Mouse (Mus musculus) right cerebral cortex, postnatal 14 days (tissue): ENCODE data around the gene Stk19.

Experiments used
- DNase-seq: peaks from one replicate; pipeline ENCODE4 v3.0.0; 2022

The Stk19 gene

DNA sequence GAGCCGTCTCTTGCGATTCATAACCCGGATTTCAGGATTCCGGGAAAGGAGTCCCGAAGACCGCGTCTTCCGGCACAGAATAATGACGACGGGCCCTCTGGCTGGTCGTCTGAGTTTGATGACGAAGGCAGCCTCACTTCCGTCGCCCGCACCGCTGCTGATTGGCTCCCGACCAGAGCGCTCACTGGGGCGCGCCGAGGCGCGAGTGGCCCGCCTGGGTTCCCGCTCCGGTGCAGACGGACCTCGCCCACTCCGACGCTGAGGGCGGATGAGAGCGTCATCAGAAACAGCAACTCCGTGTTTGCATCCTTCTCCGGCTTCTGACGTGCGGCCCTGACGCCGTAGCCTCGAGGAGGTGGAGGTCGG lies at the start of gene Stk19, which contains the start of gene Dxo:
TSS of gene Stk19 (minus strand) at position 90 of the 366 bp plus-strand sequence.
TSS of gene Dxo (plus strand) at position 164 of the 366 bp plus-strand sequence.
- DNase-seq: peak; percentile 98

DNA sequence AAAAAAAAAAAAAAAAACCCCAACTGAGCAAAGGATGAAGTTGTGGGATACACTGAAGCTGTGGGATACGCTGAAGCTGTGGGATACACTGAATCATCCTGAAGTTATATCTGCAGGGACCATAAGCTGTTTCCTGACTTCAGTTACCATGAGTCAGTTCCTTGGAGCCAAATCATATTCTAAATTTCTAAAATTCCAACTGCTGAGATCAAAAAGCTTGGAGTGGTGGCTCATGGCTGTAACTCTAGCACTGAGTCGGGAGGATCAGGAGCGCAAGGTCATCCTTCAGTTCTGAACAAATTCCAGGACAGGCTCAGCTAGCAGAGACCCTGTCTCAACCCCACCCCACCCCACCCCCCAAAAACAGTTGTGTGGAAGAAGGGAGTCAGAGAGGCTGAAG lies 48.9 kb upstream of the Stk19 start:
- no peak for DNase-seq

DNA sequence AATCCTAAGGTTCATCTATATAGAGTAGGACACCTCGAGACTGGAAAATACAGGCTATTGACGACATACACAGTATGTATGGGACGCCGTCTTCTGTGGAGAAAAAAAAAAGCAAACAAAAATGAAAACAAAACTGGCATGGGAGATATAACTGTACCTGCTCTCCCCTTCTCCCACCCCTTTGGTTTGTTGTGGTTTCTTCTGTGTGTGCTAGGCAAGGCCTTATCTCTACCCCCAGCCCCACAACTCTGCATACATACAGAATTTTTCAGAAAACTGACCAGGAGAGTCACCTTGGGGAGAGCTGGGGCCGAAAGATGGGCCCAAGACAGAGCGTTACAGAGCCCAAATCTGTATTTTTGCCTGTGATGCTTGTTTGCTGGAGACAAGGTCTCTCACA lies 48.0 kb upstream of the Stk19 start:
- DNase-seq: no peak

DNA sequence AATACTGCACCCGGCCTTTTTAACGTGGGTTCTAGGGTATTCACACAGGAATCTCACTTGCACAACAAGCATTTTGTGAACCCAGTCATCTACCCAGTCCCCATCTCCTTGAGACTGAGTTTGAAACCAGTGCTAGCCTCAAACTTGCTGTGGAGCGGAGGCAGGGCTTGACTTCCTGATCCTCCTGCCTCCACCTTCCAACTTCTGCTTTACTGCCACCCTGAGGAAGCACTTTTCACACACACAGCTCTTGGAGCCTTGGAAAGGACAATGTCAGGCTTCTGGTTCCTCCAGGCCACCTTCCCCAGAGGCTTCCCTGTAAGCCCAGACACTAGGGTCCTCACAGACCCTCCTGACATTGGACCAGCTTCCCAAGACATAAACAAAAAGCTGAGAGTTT lies 46.6 kb upstream of the Stk19 start:
- no peak for DNase-seq

DNA sequence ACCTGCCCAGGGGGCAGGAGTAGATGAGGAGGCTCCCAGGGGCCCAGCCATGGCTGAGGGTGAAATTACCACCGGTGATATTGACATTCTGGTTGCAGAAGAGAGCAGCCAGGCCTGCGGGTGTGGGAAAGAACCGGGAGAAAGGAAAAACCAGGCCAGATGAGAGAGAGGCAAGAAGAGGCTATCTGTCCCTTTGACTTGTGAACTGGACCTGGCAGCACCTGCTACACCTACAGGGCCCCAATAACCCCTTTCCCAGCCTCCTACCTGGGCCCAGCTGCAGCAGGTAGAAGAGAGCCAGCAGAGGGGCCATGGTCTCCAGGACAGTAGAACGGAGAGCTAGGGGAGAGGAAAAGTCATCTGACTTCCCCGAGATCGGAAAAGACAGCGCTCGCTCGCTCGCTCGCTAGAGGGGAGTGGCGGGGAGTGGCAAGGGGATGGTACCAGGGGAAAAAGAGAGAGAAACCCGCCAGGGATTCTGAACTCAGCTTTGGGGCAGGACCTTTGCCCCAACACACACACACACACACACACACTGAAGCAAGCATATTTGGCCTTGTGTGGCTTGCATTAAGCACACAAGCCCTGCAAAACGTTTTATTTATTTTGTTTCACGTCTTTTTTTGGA lies 45.1 kb upstream of the Stk19 start, which contains the start of gene Gm20547:
TSS of gene Gm20547 (minus strand) at position 360 of the 628 bp plus-strand sequence.
- no peak for DNase-seq

DNA sequence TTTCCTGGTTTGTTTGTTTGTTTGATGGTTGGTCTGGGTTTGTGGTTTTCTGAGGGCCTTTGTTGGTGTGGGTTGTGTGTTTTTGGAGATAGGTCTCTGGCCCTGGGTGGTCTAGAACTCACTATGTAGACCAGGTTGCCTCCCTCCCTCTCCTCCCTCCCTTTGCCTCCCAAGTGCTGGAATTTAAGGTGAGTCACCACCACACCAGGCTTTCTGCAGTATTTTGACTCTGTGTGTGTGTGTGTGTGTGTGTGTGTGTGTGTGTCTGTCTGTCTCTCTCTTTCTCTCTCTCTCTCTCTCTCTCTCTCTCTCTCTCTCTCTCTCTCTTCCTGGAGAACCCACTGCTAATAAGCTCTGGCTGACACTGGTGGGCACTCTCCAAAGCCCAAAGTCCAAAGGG lies 44.4 kb upstream of the Stk19 start:
- DNase-seq: no peak

DNA sequence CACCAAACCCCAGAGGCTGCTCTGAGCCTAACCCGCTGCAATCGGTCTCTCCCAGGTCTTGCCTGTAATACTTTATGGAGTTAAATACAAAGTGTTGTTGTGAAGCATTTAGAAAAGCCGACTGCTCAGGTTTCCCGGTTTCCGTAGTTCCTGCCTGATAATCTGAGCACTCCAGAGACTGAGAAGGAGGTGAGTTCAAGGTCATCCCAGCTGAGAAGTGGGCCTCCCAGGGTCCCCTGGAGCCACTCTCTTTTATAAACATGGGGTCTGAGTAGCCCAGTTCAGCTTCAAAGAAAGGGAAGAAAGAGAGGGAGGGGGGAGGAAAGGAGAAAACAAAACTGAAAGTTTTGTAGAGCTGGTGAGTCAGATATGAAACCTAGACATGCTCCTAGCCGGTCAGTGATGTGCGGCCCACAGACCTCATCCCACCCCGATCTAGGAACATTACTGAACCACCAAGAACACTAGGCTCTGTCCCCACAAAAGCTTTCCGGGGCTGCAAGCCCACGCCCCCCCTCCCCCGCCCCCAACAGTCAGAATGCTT lies 42.7 kb upstream of the Stk19 start, which contains the start of gene Zbtb12:
TSS of gene Zbtb12 (plus strand) at position 148 of the 544 bp plus-strand sequence.
- DNase-seq: no peak

DNA sequence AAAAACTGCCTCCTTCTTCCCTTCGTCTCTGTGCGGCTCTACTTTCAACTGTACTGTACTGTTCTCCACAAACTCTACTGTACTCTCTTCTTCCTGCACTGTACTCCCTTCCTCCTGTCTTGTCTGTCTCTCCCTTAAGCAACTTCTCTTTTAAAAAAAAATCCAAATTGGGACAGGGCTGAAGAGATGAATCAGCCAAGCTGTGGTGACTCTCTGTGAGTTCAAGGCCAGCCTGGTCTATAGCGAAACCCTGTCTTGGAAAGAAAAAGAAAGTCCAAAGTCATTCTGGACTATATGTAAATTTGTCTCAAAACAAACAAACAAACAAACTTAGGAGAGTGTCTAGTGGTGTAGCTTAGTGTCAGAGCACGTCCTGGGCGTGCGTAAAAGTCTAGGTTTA lies 37.6 kb upstream of the Stk19 start:
- DNase-seq: no peak

DNA sequence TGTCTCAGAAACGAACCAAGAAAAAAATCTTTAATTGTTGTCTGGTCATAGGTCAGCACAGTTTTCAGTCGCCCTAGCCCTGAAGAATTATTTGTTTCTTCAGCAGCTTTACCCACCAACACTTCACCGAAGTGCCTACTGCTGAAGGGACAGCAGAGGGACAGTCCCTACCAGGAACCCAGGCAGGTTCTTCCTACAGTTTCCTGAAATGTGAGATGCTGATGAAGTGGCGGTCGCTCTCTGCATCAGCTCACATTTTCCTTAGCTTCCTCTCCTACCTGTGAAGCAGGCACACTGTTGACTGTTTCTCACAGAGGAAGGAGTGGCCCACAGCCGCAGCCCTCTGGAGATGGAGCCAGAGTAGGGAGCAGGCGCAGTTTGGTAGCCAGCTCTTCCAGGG lies 29.2 kb upstream of the Stk19 start:
- DNase-seq: no peak

DNA sequence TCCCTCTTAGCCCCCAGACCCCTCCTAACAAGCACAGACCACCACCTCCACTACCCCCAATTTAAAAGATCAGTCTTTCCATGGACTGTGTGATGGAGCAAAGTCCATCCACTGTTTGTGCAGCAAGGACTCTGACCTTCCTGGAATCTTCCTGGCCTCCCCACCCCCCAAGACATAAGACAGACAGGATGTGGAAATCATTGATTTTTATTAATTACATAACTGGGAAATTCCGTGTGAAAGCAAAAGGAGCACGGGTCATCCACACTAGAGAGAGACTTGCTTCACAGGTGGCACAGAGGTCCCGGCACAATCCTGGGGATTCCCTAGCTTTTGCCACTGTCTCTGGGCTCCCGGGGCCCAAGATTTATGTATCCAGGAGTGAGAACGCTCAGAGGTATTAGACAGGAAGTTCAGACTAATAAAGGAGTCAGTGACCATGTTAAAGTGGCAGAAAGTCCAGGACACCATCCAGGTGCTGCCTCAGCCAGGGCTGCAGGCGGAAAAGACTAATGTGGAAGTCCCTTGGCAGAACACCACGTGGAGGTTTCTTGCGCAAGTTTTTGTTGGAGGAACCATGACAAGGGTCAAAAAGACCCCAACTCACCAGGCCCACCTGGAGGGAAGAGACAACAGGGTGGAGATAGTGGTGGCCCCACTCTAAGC lies 25.8 kb upstream of the Stk19 start, which contains the start of gene Cfb:
TSS of gene Cfb (minus strand) at position 103 of the 666 bp plus-strand sequence.
- DNase-seq: no peak

DNA sequence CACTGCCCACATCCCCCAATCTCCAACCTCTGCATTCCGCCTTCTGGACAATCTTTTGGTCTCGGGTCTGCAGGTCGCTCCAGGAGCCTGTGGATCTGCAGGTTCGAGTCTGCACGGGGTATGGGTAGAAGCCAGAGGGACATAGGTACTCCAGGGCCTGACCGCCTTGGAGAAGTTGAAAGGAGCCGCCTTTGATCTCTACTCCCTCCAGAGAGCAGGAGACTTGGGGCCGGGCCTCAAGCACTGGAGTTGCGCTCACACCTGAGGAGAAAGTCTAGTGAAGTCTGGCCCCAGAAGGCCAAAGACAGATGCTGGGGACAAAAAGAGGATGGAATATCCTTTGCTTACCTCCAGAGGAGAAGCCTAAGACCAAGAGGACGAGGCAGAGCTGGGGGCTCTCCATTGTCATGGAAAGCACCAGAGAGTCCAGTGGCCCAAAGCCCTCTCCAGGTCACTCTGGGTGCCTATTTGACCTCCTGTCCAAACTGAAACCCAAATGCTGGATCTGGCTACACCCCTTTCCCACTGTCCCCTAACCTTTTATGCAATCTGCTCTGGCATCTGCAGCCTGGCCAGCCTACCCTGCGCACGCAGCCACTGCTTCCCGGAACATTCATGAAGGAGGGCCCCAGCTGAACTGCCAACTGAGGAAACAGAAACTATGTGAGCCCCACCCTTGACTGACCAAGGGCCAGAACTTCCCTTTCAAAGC lies 25.1 kb upstream of the Stk19 start:
- no peak for DNase-seq

DNA sequence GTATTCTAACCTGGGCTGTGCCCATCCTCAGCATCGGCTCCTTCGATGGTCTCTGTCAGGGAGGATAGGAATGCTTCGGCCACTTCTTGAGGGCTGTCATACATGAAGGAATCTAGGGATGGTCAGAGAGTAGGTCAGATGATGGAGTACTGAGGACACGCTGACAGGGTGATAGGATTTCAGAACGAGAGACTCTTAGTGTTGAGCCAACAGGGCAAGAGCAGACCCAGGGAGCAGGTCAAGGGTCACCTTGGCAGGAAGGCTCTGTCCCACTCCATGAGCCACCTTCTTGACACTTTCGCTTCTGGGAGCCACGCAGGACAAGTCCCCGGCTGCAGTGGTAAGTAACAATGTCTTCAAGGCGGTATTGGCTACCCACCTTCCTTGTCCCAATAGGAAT lies 23.8 kb upstream of the Stk19 start:
- no peak for DNase-seq

DNA sequence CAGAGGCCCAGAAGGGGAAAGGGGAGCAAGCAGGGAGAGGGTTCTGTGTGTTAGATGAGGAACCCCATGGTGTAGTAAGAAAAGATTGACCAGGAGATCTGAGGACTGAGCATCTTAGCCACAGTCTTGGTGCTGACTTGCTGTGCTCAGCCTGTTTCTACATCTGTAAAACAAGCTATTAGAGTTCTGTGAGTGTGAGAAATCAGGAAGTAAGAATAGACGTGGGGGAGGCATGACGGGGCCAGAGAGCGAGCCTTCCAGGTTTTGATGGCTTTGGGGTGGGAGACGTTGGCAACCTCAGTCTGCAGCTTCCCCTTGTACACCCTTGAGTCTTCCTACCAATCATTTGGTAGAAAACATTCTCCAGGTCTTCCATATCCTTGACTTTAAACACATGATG lies 21.9 kb upstream of the Stk19 start:
- no peak for DNase-seq

DNA sequence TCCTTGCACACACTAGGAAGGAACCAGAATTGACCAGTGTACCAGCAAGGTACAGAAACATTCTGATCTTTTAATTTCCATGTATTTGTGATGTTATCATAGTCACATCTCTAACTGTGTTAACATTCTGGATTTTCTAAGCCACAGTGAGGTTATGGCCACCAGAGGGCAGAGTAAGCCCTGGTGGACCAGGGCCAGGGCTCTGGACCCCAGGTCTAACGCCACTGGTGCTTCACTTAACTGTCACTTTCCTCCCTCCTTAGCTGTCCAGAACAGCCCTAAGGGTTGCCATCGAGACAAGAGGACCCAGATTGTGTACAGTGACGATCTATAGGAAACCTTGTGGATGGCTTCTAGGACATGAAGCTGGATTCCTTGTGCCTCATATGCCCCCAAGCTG lies 19.1 kb upstream of the Stk19 start:
- DNase-seq: peak; percentile 43

DNA sequence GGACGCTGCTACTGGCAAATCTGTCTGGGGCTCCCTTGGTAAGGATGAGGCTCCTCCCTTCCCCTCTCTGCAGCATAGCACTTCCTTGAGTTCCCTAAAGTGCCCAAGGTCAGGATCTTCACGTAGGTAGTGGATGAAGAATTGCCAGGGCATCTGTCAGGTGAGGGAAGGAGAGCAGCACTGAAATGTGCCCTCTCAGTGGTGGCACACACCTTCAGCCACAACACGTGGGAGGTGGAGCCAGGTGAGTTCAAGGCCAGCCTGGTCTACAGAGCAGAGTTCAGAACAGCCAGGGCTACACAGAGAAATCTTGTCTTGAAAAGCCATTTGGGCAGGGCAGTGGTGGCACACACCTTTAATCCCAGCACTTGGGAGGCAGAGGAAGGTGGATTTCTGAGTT lies 18.0 kb upstream of the Stk19 start:
- no peak for DNase-seq

DNA sequence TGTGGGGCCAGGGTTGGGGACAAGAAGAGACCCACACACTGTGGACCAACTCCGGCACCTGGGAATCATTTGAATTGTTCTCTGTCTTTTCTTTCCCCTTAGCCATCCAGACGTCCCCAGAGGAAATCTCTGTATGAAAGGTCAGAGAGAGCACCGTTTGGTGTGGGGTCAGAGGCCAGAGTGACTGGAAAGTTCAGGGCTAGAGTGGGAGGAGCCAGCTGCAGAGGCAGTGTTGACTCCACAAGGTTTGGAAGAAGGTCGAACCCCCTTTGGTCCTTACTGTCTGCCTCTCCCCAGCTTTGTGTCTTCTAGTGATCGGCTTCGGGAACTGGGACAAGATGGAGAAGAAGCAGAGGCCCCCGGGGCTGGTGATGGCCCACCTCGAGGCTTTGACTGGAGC lies 16.8 kb upstream of the Stk19 start:
- DNase-seq: no peak

DNA sequence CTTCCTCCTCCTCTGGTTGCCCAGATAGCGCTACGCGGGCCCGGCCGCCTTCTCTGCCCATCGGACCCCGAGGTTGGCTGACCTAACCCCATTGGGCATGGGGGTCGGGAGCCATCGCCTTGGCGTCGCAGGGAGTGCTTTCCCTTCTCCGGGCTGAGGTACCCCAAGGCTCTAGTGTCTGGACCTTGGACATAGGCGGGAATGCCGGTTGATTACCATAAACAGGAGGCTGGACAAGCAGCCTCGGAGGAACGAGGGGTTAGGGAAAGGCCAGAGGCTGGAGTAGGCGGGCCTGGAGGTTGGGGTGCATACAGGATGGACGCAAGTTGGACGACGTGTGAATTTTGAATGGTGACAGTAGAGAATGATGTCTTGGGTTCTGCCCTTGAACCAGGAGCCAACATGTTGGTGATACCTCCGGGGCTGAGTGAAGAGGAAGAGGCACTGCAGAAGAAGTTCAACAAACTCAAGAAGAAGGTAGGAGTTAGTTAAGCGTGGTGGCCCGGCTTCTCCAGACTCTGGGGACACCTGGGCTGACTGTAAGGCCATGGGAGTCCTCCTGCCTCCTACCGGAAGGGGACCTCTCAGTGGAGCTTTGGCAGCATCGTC lies 13.9 kb upstream of the Stk19 start:
- no peak for DNase-seq

DNA sequence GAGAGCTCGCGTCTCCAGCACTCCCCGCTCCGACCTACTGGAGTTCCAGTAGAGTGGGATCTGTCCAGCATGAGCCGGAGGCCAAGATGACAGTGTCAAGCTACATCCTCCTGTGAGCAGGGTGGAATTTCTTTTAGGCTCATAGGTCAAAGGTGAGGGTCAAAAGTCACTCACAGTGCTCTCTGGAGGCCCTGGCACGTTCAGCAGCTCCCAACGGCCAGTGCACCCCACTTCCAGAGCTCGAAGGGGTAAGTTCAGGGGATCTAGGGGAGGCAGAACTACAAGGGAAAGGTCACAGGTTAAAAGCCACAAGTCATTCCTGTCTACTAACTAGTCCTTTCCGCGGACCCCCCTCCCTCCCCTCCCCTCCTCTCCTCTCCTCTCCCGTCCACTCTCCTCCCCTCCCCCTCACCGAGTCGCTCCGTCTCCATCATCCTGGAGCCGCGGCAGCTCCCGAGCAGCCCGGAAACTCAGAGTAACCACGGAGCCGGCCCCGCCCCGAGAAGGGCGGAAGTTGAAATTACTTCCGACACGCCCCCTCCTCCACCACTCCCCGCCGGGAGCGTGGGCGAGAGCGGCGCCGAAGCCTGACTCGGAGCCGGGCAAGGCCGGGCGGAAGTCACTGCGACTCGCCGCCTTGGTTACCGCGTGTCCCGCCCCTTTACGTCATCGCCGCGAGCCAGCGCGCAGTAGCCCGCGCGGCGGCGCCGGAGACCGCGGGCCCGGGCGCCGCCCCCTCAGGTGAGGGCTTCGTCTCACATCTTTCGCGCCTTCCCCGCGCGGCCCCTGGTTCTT lies 13.2 kb upstream of the Stk19 start, which contains the start of the genes Skiv2l and Nelfe:
TSS of gene Skiv2l (minus strand) at position 489 of the 795 bp plus-strand sequence.
TSS of gene Nelfe (plus strand) at position 670 of the 795 bp plus-strand sequence.
- peak; percentile 98 for DNase-seq

DNA sequence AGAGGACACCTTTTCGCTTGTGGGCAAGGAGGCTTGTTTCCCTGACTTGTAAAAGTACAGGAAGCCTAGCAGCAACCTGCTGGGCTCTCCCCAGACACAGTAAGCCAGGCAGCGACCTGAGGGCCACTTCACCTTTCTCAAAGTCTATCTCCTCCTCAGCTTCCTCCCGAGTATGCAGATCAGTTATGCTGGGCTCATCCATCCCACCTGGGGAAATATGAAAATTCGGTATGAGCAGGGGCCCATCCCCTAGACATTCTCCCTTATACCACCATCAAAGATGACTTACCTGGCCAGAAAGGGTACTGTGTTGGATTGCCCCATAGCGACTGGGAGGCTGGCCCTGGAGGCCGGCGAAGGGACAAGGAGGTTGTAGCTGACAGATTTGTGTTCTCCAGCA lies 10.9 kb upstream of the Stk19 start:
- no peak for DNase-seq

DNA sequence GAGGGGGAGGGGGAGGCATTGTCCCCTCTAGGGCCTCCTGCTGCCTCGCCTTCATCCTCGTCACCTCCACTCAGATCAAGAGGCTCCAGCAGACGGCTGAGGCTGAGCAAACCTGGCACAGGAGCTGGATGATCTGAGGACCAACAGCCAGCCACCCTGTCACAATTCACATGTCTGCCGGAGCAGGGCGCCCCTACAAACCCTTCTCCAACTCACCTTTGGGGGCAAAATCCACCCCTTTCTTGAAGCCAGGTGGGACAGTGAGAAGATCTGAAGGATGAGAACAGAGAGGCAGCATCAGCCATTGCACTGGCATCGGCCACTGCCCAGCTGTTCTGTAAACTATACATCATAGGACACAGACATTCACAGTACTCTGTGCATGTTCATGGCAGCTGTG lies 10.4 kb upstream of the Stk19 start:
- DNase-seq: no peak

DNA sequence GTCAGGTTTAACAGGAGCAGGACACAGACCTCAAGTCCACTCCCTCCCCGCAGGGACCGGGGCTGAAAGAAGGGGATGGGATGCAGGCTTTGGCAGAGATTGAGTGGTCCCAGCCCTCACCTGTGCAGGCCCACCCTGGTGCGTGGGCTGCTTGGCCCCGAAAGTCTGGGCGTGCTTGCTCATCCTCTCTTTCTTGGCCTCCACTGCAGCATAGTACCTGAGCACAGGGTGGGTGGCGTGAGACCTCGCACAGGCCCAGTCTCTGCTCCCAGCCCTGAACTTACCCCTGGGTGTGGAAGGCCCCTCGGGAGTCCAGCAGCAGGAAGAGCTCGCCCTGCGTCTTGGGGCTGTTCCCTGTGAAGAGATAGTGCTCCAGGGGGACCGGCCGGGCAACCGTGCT lies 8.1 kb upstream of the Stk19 start:
- DNase-seq: no peak

DNA sequence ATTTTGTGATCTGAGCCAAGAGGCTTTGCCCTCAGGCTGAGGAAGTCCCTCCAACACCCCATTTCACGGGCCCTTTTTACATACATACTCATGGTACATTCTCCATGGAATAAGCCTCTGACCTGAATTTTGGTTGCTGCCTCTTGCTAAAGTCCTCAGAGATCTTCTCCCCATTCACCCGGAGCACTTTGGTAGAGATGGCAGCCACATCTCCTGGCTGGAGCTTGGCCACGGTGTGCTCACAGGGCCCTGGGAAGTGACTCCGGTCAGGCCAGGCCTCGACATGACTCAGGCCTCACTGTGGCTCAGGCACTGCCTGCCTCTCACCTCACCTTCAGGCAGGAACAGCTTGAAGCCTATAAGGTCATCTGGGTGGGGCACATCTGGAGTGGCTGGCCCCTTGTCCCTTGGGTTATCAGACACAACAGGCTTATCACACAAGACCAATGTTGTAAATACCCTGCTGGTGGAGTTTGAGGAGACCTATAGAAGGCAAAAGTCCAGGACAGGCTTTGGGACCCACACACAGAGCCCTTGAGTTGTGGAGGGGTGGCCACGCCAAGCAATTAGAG lies 4.1 kb upstream of the Stk19 start:
- no peak for DNase-seq
